Mouse (Mus musculus): ENCODE data around the gene Syt2. TPM values are rescaled to one million over a fixed set of nuclear protein-coding genes. Genes with fewer than 3 reads are reported as not detected.

Syt2 gene
- polyA plus RNA-seq, 1 experiment: not detected

- TF ChIP-seq CTCF (IDR thresholded peaks at IDR 0.05; ENCODE audit: extremely low read depth, insufficient read depth, insufficient read length, insufficient replicate concordance) (no peak), POLR2A (IDR thresholded peaks at IDR 0.05; ENCODE audit: low read depth, low read length) (no peak)
- no peak overlapping the region for H3K27ac ChIP-seq (ENCODE audit: insufficient read depth, low read length)
- no peaks in the 10 kb centered on the region for H3K4me1 ChIP-seq (ENCODE audit: control insufficient read depth, insufficient read depth, insufficient read length)
- 72% methylated on average over 4 of the region's 4 CpGs for WGBS
- H3K27me3 ChIP-seq (ENCODE audit: control insufficient read depth, insufficient read depth, low read length): peaks cover 2% of the 10 kb centered on the region; the same call in 1 of the 2 replicates
- no peak for DNase-seq (ENCODE audit: low read depth in 1 of 2, low spot score in 2 of 2)
- H3K4me3 ChIP-seq (ENCODE audit: extremely low read depth, insufficient read depth, insufficient read length): no peak overlapping the region
- no peaks in the 10 kb centered on the region for H3K36me3 ChIP-seq (ENCODE audit: control insufficient read depth, insufficient read depth, low read length)
These were observed 40.5 kb downstream of the Syt2 start for GRCm38 (mm10) chr1:134686834-134687421.

DNA sequence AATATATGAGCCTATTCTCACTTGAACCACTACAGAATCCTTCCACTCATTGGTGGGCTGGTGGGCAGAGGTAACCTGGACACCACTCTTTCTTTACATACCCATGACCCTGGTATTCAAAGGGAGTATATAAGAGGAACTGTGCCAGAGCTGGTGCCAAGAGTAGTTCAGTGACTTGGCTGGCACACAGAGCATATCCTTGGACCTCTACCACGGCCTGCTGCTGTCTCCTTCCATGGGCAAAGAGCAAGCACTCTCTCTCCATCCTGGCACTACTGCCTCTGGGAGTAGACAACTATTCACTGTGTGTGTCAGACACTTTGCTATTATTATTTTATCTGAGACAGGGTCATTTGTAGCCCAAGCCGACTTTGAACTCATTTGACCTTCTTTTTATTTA, 49.8 kb downstream of the Syt2 start:
- whole genome bisulfite sequencing: 79% methylated on average over 2 of the region's 2 CpGs
- DNase-seq (ENCODE audit: low read depth in 1 of 2, low spot score in 2 of 2): no peak
- H3K4me1 ChIP-seq (ENCODE audit: control insufficient read depth, insufficient read depth, insufficient read length): no peaks in the 10 kb centered on the region
- no peak for TF ChIP-seq CTCF (IDR thresholded peaks at IDR 0.05; ENCODE audit: extremely low read depth, insufficient read depth, insufficient read length, insufficient replicate concordance)
- TF ChIP-seq POLR2A (IDR thresholded peaks at IDR 0.05; ENCODE audit: low read depth, low read length): no peak
- no peak overlapping the region for H3K27ac ChIP-seq (ENCODE audit: insufficient read depth, low read length)
- no peak overlapping the region for H3K4me3 ChIP-seq (ENCODE audit: extremely low read depth, insufficient read depth, insufficient read length)
- H3K27me3 ChIP-seq (ENCODE audit: control insufficient read depth, insufficient read depth, low read length): no peaks in the 10 kb centered on the region
- H3K36me3 ChIP-seq (ENCODE audit: control insufficient read depth, insufficient read depth, low read length): no peaks in the 10 kb centered on the region

GRCm38 (mm10) chr1:134697073-134697472, 50.6 kb downstream of the Syt2 start:
- TF ChIP-seq POLR2A (IDR thresholded peaks at IDR 0.05; ENCODE audit: low read depth, low read length): no peak
- no peak for TF ChIP-seq CTCF (IDR thresholded peaks at IDR 0.05; ENCODE audit: extremely low read depth, insufficient read depth, insufficient read length, insufficient replicate concordance)
- WGBS: 86% methylated on average over 4 of the region's 4 CpGs

GRCm38 (mm10) chr1:134697522-134698250, 51.2 kb downstream of the Syt2 start:
- 87% methylated on average over 17 of the region's 17 CpGs for WGBS
- Histone ChIP-seq H3K27me3 (ENCODE audit: control insufficient read depth, insufficient read depth, low read length) (no peaks in the 10 kb centered on the region), H3K36me3 (ENCODE audit: control insufficient read depth, insufficient read depth, low read length) (no peaks in the 10 kb centered on the region), H3K4me1 (ENCODE audit: control insufficient read depth, insufficient read depth, insufficient read length) (no peaks in the 10 kb centered on the region), H3K27ac (ENCODE audit: insufficient read depth, low read length) (no peak overlapping the region), H3K4me3 (ENCODE audit: extremely low read depth, insufficient read depth, insufficient read length) (no peak overlapping the region)
- no peak for DNase-seq (ENCODE audit: low read depth in 1 of 2, low spot score in 2 of 2)
- TF ChIP-seq POLR2A (IDR thresholded peaks at IDR 0.05; ENCODE audit: low read depth, low read length) (no peak), CTCF (IDR thresholded peaks at IDR 0.05; ENCODE audit: extremely low read depth, insufficient read depth, insufficient read length, insufficient replicate concordance) (no peak)

More at GRCm38 (mm10) chr1:134697073-134697472, 50.6 kb downstream of the Syt2 start:
- Histone ChIP-seq H3K4me1 (ENCODE audit: control insufficient read depth, insufficient read depth, insufficient read length) (no peaks in the 10 kb centered on the region), H3K27ac (ENCODE audit: insufficient read depth, low read length) (no peak overlapping the region), H3K4me3 (ENCODE audit: extremely low read depth, insufficient read depth, insufficient read length) (no peak overlapping the region), H3K27me3 (ENCODE audit: control insufficient read depth, insufficient read depth, low read length) (no peaks in the 10 kb centered on the region), H3K36me3 (ENCODE audit: control insufficient read depth, insufficient read depth, low read length) (no peaks in the 10 kb centered on the region)
- no peak for DNase-seq (ENCODE audit: low read depth in 1 of 2, low spot score in 2 of 2)

DNA sequence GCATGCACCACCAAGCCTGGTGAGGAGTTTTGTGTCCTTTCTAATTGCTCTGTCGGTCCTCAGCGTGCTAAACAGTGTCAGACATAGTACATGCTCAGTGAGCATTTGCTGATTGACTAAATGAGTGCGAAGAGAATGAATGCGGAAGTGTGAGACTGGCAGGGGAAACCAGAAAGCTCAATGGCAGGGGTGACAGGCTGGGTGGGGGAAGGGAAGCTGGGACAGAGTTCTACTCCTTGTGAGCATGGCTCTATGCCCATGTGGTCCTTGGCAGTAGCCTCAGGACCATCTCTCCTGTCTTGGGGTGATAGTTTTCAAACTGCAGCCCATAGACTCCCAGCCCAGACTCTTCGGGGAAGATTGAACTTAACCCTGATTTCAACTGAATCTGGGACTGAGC, 52.0 kb downstream of the Syt2 start:
- DNase-seq (ENCODE audit: low read depth in 1 of 2, low spot score in 2 of 2): no peak
- Histone ChIP-seq H3K4me3 (ENCODE audit: extremely low read depth, insufficient read depth, insufficient read length) (no peak overlapping the region), H3K36me3 (ENCODE audit: control insufficient read depth, insufficient read depth, low read length) (no peaks in the 10 kb centered on the region), H3K4me1 (ENCODE audit: control insufficient read depth, insufficient read depth, insufficient read length) (no peaks in the 10 kb centered on the region), H3K27ac (ENCODE audit: insufficient read depth, low read length) (no peak overlapping the region), H3K27me3 (ENCODE audit: control insufficient read depth, insufficient read depth, low read length) (no peaks in the 10 kb centered on the region)
- WGBS: 60% methylated on average over 5 of the region's 5 CpGs
- no peak for TF ChIP-seq CTCF (IDR thresholded peaks at IDR 0.05; ENCODE audit: extremely low read depth, insufficient read depth, insufficient read length, insufficient replicate concordance)
- no peak for TF ChIP-seq POLR2A (IDR thresholded peaks at IDR 0.05; ENCODE audit: low read depth, low read length)

DNA sequence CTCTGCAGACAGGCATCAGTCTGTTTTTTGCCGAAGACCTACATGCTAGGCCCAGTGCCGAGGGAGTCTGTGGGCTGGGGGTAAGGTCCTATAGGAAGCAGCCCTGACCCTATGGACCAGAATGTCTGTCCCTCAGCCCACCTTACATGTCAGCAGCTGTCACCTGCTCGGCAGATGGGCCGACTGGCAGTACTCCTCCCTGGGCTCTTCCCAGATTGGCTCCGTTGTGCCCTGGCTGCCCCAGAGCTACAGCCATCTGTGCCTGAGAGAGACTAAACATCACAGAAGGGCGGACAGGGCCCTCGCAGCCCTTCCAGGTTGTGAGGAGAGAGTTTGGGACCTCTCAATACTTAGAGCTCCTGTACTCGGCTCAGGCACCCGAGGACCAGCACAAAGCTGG, 52.9 kb downstream of the Syt2 start:
- H3K27ac ChIP-seq (ENCODE audit: insufficient read depth, low read length): no peak overlapping the region
- WGBS: 87% methylated on average over 9 of the region's 9 CpGs
- H3K4me1 ChIP-seq (ENCODE audit: control insufficient read depth, insufficient read depth, insufficient read length): no peaks in the 10 kb centered on the region
- H3K4me3 ChIP-seq (ENCODE audit: extremely low read depth, insufficient read depth, insufficient read length): no peak overlapping the region
- no peak for DNase-seq (ENCODE audit: low read depth in 1 of 2, low spot score in 2 of 2)
- H3K27me3 ChIP-seq (ENCODE audit: control insufficient read depth, insufficient read depth, low read length): no peaks in the 10 kb centered on the region
- no peak for TF ChIP-seq POLR2A (IDR thresholded peaks at IDR 0.05; ENCODE audit: low read depth, low read length)
- TF ChIP-seq CTCF (IDR thresholded peaks at IDR 0.05; ENCODE audit: extremely low read depth, insufficient read depth, insufficient read length, insufficient replicate concordance): no peak
- no peaks in the 10 kb centered on the region for H3K36me3 ChIP-seq (ENCODE audit: control insufficient read depth, insufficient read depth, low read length)

GRCm38 (mm10) chr1:134700151-134700550, 53.7 kb downstream of the Syt2 start:
- DNase-seq (ENCODE audit: low read depth in 1 of 2, low spot score in 2 of 2): no peak
- Histone ChIP-seq H3K27ac (ENCODE audit: insufficient read depth, low read length) (no peak overlapping the region), H3K4me1 (ENCODE audit: control insufficient read depth, insufficient read depth, insufficient read length) (no peaks in the 10 kb centered on the region), H3K36me3 (ENCODE audit: control insufficient read depth, insufficient read depth, low read length) (no peaks in the 10 kb centered on the region), H3K4me3 (ENCODE audit: extremely low read depth, insufficient read depth, insufficient read length) (no peak overlapping the region), H3K27me3 (ENCODE audit: control insufficient read depth, insufficient read depth, low read length) (no peaks in the 10 kb centered on the region)
- WGBS: 89% methylated on average over 2 of the region's 2 CpGs
- TF ChIP-seq POLR2A (IDR thresholded peaks at IDR 0.05; ENCODE audit: low read depth, low read length): no peak
- no peak for TF ChIP-seq CTCF (IDR thresholded peaks at IDR 0.05; ENCODE audit: extremely low read depth, insufficient read depth, insufficient read length, insufficient replicate concordance)

All from spleen, adult 2 months (tissue).